Mouse (Mus musculus) kidney, embryonic 15.5 days (tissue): ENCODE results near the gene Serpine2. TPM values are rescaled to one million over a fixed set of nuclear protein-coding genes. Genes with fewer than 3 reads are reported as not detected.

Source experiments
- ATAC-seq: fragments of 200-750 bp; cut with Nextera tagmentation; replicated peaks from 2 replicates; pipeline ENCODE4 v1.8.0; 2017; ENCODE audit warnings: moderate TSS enrichment; ENCODE audit not compliant: low FRiP score
- H3K27ac ChIP-seq: fragments of 300-500 bp; sonication (generic); 2 replicates; pipeline ENCODE4 v1.5.1; 2015; ENCODE audit warnings: mild to moderate bottlenecking, inconsistent platforms
- H3K27me3 ChIP-seq: fragments of 300-500 bp; sonication (generic); 2 replicates; pipeline ENCODE4 v1.6.1; 2015; ENCODE audit warnings: inconsistent platforms
- H3K36me3 ChIP-seq: fragments of 300-500 bp; sonication (generic); 2 replicates; pipeline ENCODE4 v1.6.1; 2015; ENCODE audit warnings: inconsistent platforms
- H3K4me1 ChIP-seq: fragments of 300-500 bp; sonication (generic); 2 replicates; pipeline ENCODE4 v1.6.1; 2015; ENCODE audit warnings: inconsistent platforms
- H3K4me2 ChIP-seq: fragments of 300-500 bp; sonication (generic); 2 replicates; pipeline ENCODE4 v1.6.1; 2015; ENCODE audit warnings: moderate library complexity, mild to moderate bottlenecking, inconsistent platforms
- H3K4me3 ChIP-seq: fragments of 300-500 bp; sonication (generic); replicated peaks from 2 replicates; pipeline ENCODE4 v1.5.1; 2015; ENCODE audit warnings: mild to moderate bottlenecking, inconsistent platforms
- H3K9ac ChIP-seq: fragments of 300-500 bp; sonication (generic); 2 replicates; pipeline ENCODE4 v1.6.1; 2015; ENCODE audit warnings: mild to moderate bottlenecking, inconsistent platforms
- H3K9me3 ChIP-seq: fragments of 300-500 bp; sonication (generic); replicated peaks from 2 replicates; pipeline ENCODE4 v1.6.1; 2016; ENCODE audit warnings: inconsistent platforms
- WGBS: fragments of 180-500 bp; shearing (Covaris S2); methylation state at CpG from one replicate; pipeline ENCODE4 v1.1.7; 2015; ENCODE audit warnings: mixed read lengths; 5-methylcytosine and 5-hydroxymethylcytosine counted together
- polyA plus RNA-seq: library from polyadenylated mRNA; unstranded; fragments of >200 nt; fragmentation: Nextera tagmentation; extraction: Ambion mirVana; gene quantifications from 2 replicates; pipeline ENCODE4 v1.2.1, GENCODE M21; 2015

Serpine2 gene
- polyA plus RNA-seq: 139 and 181 TPM in 2 replicates

GRCm38 (mm10) chr1:79861130-79861942 is at the start of gene Serpine2:
Gene Serpine2, minus strand, starts transcription at chr1:79861180.
- Histone ChIP-seq H3K4me3 (no peak within 1 kb of the TSS), H3K4me1 (peaks cover 30% of the 10 kb centered on the region), H3K27ac (peak within 1 kb of the TSS; percentile 39; the same call in 1 of the 2 replicates), H3K4me2 (peak within 1 kb of the TSS; percentile 16; the same call in 1 of the 2 replicates), H3K36me3 (no peaks in the 10 kb centered on the region), H3K9me3 (no peaks in the 10 kb centered on the region), H3K27me3 (no peaks in the 10 kb centered on the region), H3K9ac (no peak within 1 kb of the TSS)
- no peak for ATAC-seq
- WGBS: 46% methylated on average over 6 of the region's 6 CpGs

DNA sequence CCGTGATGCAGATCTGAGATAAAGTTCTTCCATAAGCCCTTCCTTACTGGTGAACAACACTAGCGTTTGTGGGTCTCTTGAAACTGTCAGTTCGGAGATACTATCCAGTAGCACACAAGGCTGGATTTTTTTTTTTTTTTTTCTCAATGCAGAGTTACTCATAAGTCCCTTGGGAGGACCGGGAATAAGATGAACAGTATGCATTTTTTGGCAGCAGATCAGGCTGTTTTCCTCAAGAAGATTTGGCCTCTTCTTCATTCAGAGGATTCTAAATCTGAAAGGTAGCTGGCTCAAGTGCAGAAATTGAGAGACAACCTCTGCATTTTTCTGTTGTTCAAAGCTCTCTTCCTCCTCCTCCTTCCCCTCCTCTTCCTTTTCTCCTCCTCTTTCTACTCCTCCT is 46.8 kb upstream of the Serpine2 start:
- ATAC-seq: no peak
- 82% methylated on average over 4 of the region's 4 CpGs for WGBS
- no peak overlapping the region for H3K27ac ChIP-seq

DNA sequence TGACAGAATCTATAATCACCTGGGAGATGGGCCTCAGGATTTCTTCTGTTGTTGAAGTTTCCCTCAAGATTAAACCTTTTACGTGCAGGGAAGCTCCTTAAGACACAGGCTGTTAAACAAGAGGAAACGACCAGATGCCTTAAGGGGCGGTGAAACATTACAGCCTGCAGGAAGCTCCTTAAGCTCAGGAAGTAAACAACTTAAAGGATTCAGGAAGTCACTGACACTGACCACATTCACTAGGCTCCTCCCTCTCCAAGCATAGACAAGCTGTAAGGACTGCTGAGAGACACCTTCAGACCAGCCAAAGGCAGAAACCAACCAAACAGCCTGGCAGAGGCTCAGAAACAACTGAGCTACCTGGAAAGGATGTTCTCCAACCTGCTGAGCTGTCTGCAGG is 44.3 kb upstream of the Serpine2 start:
- Histone ChIP-seq H3K27me3 (no peaks in the 10 kb centered on the region), H3K9me3 (no peaks in the 10 kb centered on the region), H3K4me2 (no peak overlapping the region), H3K4me1 (no peaks in the 10 kb centered on the region), H3K9ac (no peak overlapping the region), H3K4me3 (no peak overlapping the region), H3K36me3 (no peaks in the 10 kb centered on the region), H3K27ac (no peak overlapping the region)
- 31% methylated on average over 3 of the region's 3 CpGs for WGBS
- ATAC-seq: no peak

More for the DNA sequence above, 46.8 kb upstream of the Serpine2 start:
- no peak overlapping the region for H3K9ac ChIP-seq
- H3K9me3 ChIP-seq: no peaks in the 10 kb centered on the region
- H3K4me2 ChIP-seq: no peak overlapping the region
- H3K36me3 ChIP-seq: no peaks in the 10 kb centered on the region
- H3K4me1 ChIP-seq: no peaks in the 10 kb centered on the region
- H3K27me3 ChIP-seq: no peaks in the 10 kb centered on the region
- H3K4me3 ChIP-seq: no peak overlapping the region

DNA sequence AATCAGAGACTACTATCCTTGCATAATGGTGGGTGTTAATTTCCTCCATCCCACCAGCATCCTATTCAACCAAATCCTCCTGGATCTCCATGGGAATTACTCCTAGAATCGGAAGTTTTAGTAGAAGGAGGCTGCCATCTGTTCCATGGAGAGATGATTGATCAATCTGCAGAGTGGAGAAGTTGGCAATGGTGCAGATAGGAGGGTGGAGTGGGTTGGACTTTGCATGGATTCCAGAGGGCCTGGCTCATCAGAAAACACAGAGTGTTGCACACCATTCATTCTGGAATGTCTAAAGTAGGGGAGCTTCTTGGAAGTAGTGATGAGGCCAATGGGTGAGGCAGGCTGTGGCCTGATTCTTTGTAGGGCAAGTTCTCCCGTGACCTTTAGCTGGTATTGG is 41.9 kb upstream of the Serpine2 start:
- Histone ChIP-seq H3K9me3 (no peaks in the 10 kb centered on the region), H3K27ac (no peak overlapping the region), H3K9ac (no peak overlapping the region), H3K36me3 (no peaks in the 10 kb centered on the region), H3K4me1 (no peaks in the 10 kb centered on the region), H3K4me3 (no peak overlapping the region), H3K27me3 (no peaks in the 10 kb centered on the region), H3K4me2 (no peak overlapping the region)
- no peak for ATAC-seq
- WGBS: 78% methylated on average over 2 of the region's 2 CpGs

DNA sequence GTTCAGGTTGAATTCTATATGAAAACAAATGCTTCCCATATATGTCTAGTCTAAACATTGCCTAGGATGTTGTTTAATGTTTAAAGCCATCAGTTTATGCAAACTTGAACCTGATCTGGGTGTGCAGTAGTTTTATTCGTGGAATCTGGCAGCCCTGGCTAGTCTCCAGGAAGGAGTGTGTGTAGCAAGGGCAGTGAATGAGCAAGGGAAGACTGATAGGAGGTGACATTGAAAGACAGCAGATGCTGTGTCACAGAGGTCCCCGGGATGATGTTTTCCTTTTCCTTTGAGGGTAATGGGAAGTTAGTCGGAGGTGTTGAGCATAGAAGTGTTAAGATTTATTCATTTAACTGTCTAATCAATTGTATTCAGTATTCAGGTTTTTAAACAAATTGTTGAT is 21.7 kb upstream of the Serpine2 start:
- WGBS: 57% methylated on average over 3 of the region's 3 CpGs

GRCm38 (mm10) chr1:79874741-79875140 is 13.8 kb upstream of the Serpine2 start:
- 59% methylated on average over 3 of the region's 3 CpGs for WGBS

More for the DNA sequence above, 21.7 kb upstream of the Serpine2 start:
- ATAC-seq: no peak
- no peaks in the 10 kb centered on the region for H3K4me1 ChIP-seq
- H3K9me3 ChIP-seq: no peaks in the 10 kb centered on the region
- no peaks in the 10 kb centered on the region for H3K36me3 ChIP-seq
- H3K4me2 ChIP-seq: no peak overlapping the region
- H3K9ac ChIP-seq: no peak overlapping the region
- no peak overlapping the region for H3K4me3 ChIP-seq
- no peaks in the 10 kb centered on the region for H3K27me3 ChIP-seq
- H3K27ac ChIP-seq: no peak overlapping the region

DNA sequence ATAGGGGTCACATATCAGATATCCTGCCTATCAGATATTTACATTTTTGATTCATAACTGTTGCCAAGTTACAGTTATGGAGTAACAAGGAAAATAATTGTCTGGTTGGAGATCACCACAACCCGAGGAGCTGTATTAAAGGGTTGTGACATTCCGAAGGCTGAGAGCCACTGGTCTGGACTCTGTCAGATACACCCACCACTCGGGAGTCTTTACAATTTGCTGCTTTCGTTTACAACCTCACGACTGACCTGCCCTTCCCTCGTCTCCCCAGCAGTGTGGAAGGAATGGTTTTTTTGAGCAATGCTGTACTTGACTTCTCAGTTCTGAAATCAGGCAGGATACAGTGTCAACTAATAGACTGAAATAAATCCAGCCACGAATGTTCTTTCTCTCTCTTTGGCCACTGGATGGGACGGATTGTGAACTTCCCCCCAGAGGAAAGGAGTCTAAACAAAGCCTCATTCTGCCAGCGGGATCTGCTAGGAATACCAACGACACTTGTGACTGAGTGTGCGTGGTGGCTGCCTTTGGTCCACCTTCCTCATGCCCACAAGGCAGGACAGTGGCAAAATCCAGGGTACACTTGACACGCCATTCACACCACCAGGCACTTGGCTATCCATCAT is 455 bp downstream of the Serpine2 start:
- Histone ChIP-seq H3K4me3 (no peak overlapping the region), H3K4me2 (peak overlapping the region; percentile 16; the same call in 1 of the 2 replicates), H3K9me3 (no peaks in the 10 kb centered on the region), H3K4me1 (peaks cover 30% of the 10 kb centered on the region), H3K36me3 (no peaks in the 10 kb centered on the region), H3K9ac (no peak overlapping the region), H3K27me3 (no peaks in the 10 kb centered on the region), H3K27ac (0 out of 2 replicates have a peak overlapping the region, but pooled peaks have one; percentile 39)
- no peak for ATAC-seq
- 42% methylated on average over 12 of the region's 12 CpGs for WGBS

More at GRCm38 (mm10) chr1:79874741-79875140, 13.8 kb upstream of the Serpine2 start:
- Histone ChIP-seq H3K4me2 (no peak overlapping the region), H3K27me3 (no peaks in the 10 kb centered on the region), H3K36me3 (no peaks in the 10 kb centered on the region), H3K4me1 (0 out of 2 replicates have a peak, but pooled peaks cover 3% of the 10 kb centered on the region), H3K4me3 (no peak overlapping the region), H3K9ac (no peak overlapping the region), H3K9me3 (no peaks in the 10 kb centered on the region), H3K27ac (no peak overlapping the region)
- ATAC-seq: no peak

DNA sequence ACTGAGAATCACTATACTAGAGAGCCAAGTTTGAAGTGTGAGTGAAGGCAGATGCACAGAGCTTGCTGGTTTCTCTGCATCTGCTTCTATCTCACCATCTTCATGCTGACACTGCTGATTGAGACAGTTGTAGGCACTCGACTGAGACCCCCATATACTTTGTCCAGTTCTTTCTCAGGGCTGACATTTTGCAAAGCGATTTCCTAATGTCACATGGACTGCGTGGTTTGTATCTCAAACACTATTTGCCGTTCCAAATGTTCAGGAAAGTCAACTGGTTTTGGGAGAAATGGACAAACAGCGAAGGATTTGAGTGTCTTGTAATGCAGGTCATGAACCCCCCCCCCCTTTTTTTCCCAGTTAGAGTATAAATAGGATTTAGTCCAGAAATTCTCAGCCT is 1.0 kb downstream of the Serpine2 start:
- no peak overlapping the region; the same call in 1 of the 2 replicates for H3K4me2 ChIP-seq
- H3K27me3 ChIP-seq: no peaks in the 10 kb centered on the region
- H3K9ac ChIP-seq: no peak overlapping the region
- H3K36me3 ChIP-seq: no peaks in the 10 kb centered on the region
- 81% methylated on average over 5 of the region's 5 CpGs for WGBS
- no peak for ATAC-seq
- no peak overlapping the region for H3K27ac ChIP-seq
- H3K4me1 ChIP-seq: peaks cover 30% of the 10 kb centered on the region
- no peaks in the 10 kb centered on the region for H3K9me3 ChIP-seq
- no peak overlapping the region for H3K4me3 ChIP-seq

- Histone ChIP-seq H3K9me3 (no peaks in the 10 kb centered on the region), H3K27ac (no peak overlapping the region), H3K4me2 (peak overlapping the region; percentile 81), H3K9ac (peak overlapping the region; percentile 65; the same call in 1 of the 2 replicates), H3K27me3 (no peaks in the 10 kb centered on the region), H3K4me1 (peaks cover 30% of the 10 kb centered on the region), H3K4me3 (peak overlapping the region; percentile 69), H3K36me3 (no peaks in the 10 kb centered on the region)
- 15% methylated on average over 4 of the region's 4 CpGs for WGBS
- peak; percentile 49; the same call in 1 of the 2 replicates for ATAC-seq
Observed at GRCm38 (mm10) chr1:79859026-79859425, 2.0 kb downstream of the Serpine2 start.

GRCm38 (mm10) chr1:79858389-79858994 is 2.5 kb downstream of the Serpine2 start:
- Histone ChIP-seq H3K9me3 (no peaks in the 10 kb centered on the region), H3K27ac (no peak overlapping the region), H3K27me3 (no peaks in the 10 kb centered on the region), H3K9ac (peak overlapping the region; percentile 65), H3K4me2 (peak overlapping the region; percentile 81), H3K36me3 (no peaks in the 10 kb centered on the region), H3K4me1 (peaks cover 30% of the 10 kb centered on the region), H3K4me3 (peak overlapping the region; percentile 69)
- WGBS: under 1% methylated on average over 41 of the region's 76 CpGs
- peak; percentile 83 for ATAC-seq

DNA sequence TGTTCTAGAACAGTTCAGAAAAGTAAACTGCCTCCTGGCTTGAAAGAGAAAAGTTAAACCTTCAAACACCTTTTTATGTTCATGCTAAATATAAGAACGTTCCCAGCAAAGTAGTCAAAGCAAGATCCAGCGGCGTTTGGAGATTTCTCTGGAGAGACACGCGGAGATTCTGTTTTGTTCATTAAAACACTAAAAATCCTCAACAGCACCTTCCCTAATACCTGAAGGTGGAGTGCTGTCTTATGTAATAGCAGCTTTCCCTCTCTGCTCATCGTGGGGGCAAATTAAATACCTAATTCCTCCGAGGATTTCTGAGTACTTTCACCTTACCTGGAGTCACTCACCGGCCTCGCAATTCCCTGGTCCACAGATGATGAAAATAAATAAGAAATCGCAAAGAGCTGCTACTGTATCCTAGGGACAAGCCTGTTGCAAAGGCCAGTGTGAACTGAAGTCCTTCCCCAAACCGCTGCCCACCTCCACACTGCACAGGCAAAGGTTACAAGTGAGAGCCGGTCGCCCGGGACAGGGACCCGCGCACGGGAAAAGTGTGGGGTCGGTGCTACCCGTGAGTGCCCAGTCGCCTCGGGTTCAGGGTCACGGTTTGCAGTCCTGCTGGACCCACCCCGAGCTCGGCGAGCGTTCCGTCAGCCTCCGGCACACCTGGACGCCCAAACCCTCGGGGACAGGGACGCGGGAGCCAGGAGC is 3.1 kb downstream of the Serpine2 start:
- no peak overlapping the region for H3K27ac ChIP-seq
- H3K9ac ChIP-seq: peak overlapping the region; percentile 65
- H3K4me3 ChIP-seq: peak overlapping the region; percentile 69
- H3K36me3 ChIP-seq: no peaks in the 10 kb centered on the region
- peak overlapping the region; percentile 81 for H3K4me2 ChIP-seq
- H3K27me3 ChIP-seq: no peaks in the 10 kb centered on the region
- WGBS: 4% methylated on average over 32 of the region's 32 CpGs
- ATAC-seq: peak; percentile 47
- H3K4me1 ChIP-seq: peaks cover 33% of the 10 kb centered on the region
- H3K9me3 ChIP-seq: no peaks in the 10 kb centered on the region
